Mouse (Mus musculus) thymus, postnatal 10 days (tissue): ENCODE results near the gene Cerk.
"Not testable (repeated sequence)": the region's sequence is repeated elsewhere in the genome, so short reads cannot be mapped to it uniquely, and the experiment has no call there.

Source experiments
- DNase-seq, 2 experiments: peaks; one replicate each; pipeline ENCODE4 v3.0.0; 2021; ENCODE audit warnings: low spot score in 2 of 2

Gene Cerk

DNA sequence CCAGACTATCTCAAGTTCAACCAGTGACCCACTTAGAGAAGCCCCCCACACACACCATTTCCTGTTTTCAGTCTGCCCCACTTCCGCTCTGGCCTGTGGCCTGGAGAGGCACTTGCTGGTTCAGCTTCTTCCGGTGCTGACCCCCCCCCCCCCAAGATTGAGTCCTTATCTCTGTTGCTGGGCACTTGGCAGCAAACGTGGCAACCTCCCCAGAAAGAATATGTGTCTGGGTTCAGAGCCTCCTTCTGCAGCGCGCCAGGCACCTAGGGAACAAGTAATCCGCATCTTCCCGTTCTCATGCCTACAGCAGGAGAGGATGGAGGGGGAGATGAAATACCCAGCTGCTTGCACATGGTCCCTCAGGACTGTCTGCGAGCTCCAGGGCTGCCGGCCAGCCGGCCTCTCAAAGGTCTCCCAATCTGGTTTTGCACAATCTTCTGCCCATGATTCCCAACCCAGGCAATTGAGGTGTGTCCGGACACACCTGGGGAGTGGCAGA, 4.0 kb downstream of the Cerk start:
- DNase-seq: peak; percentile 71 to 80

- not testable (repeated sequence) for DNase-seq
Measured at GRCm38 (mm10) chr15:86181321-86181720, 4.6 kb downstream of the Cerk start.

GRCm38 (mm10) chr15:86180427-86180826, 5.5 kb downstream of the Cerk start:
- DNase-seq: peak in 1 of 2 experiments; percentile 52

DNA sequence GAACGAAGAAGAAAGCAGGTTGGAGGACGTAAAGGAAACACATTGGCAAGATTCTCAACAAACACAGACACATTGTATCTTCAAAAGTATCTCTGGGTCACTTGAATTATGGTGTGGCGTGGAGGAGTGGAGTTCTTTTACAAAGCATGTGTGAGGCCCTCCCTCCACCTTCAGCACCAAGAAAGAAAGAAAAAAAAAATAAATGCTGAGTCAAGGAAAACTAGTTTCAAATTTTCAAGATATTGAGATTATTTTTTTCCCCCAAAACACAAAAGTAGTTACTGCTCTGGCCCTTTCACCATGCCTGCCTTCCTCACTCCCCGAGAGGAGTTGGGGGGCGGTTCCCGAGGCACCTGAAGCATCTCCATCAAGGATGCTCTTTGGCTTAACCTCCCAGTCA, 7.3 kb downstream of the Cerk start:
- no peak for DNase-seq

GRCm38 (mm10) chr15:86177703-86178251, 8.2 kb downstream of the Cerk start:
- DNase-seq: not testable (repeated sequence)

GRCm38 (mm10) chr15:86176771-86177702, 8.9 kb downstream of the Cerk start:
- no peak for DNase-seq

DNA sequence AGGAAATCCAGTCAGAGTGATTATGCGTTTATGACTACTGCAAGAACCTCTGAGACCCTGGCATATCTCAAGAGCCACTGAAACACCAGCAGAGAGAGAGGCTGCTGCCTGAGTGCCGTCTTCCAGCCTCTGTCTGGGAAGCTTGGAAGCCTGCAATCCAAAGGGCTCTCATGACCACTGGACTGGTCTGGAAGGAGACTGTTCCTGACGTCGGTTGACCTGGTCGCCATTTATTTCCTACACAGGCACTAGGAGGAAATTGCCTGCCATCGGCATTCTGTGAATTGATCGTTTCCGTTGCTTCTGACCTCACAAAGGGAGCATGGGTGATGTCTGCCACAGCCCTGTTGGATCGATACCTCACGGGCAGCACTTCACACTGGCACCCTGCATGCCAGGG, 9.8 kb downstream of the Cerk start:
- DNase-seq: no peak

DNA sequence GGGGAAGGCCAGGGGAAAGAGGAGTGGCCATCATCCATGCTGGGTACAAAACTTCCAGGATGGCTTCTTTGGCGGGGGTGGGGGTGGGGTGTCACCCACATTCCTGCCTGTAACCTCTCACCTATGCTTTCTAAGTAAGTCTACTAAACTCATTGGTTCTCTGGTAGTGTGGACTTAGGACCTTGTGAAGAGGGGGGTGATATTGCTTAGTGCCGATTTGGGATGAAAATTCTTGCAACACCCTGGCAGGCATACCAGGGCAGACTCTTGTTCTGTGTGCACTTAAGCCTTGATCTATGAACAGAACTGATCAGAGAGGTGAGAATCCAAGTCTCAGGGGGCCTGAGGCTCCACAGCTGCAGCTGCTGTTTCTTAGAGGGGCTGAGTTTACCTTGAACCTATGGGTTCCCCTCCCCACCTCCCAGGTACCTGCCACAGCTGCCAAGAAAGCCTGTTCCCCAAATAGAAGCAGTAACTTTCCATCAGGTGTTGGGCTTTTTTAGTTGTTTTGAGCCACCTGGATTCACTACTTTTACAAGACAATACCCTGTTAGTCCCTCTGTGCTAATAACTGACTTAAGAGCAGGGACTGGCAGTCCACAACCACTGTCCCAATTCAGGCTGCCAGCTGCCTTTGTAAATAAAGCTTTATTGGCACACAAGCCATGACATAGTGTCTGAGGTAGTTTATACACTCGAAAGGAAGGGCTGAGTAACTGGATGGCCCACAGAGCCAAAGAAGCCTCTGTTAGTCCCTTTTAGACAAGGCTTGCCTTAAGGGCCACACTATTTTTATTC, 10.5 kb downstream of the Cerk start:
- DNase-seq: no peak

DNA sequence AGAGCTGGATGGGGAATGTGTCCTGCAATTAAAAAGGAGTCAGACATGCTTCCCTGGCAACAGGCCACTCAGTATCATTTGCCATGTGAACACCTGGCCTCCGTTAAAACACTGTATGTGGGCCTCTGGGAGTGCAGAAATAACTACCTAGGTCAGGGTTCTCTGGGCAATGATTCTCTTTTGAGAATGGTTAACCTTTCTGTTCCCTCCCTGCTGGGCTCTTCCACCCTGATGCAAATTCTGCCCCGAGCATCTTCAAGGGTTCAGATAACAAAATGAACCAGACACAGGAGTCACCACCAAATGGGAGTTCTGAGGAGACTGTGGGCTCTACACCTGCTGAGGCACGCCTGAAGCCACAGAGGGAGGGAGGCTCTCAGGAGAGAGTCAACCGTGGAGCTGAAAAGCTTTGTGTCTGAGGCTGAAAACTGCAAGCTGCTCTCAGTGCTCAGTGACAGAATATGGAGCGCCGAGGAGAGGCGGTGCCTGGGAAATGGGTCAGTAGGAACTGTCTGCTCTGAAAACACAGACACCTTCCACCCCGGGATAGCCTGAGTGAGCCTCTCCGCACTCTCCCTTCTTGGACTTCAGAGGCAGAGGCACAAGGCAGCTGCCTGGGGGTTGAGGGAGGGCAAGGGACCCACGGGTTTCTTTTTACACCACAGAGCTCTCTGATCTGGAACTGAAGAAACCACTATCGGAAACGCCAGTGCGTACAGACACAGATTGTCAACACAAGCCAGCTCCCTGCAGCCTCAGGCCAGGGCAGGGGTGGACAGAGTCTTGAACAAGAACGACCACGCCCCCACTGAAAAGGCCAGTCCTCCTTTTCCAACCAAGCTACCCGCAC, 12.6 kb downstream of the Cerk start:
- DNase-seq: peak; percentile 66 to 70

DNA sequence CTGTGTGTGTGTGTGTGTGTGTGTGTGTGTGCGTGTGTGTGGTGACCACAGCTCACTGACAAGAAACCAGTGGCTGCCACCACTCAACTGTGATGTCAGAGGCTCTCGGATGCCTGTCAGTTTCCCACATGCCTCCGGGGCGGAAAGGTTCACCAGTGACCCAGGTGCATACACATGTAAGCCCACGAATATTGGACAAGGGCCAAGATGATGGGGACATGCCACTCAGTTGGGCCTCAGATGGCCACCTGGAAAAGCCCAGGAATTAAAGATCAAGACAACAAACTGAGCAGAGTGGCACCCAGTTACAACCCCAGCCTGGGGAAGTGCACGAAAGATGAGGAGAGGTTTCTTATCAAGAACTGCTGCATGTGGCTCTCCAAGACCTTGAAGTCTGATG, 13.4 kb downstream of the Cerk start:
- no peak for DNase-seq

- DNase-seq: no peak
Measured at GRCm38 (mm10) chr15:86172124-86172523, 13.8 kb downstream of the Cerk start.

GRCm38 (mm10) chr15:86171316-86171715, 14.6 kb downstream of the Cerk start:
- DNase-seq: peak; percentile 53 to 61

GRCm38 (mm10) chr15:86169817-86170110, 16.2 kb downstream of the Cerk start:
- no peak for DNase-seq

DNA sequence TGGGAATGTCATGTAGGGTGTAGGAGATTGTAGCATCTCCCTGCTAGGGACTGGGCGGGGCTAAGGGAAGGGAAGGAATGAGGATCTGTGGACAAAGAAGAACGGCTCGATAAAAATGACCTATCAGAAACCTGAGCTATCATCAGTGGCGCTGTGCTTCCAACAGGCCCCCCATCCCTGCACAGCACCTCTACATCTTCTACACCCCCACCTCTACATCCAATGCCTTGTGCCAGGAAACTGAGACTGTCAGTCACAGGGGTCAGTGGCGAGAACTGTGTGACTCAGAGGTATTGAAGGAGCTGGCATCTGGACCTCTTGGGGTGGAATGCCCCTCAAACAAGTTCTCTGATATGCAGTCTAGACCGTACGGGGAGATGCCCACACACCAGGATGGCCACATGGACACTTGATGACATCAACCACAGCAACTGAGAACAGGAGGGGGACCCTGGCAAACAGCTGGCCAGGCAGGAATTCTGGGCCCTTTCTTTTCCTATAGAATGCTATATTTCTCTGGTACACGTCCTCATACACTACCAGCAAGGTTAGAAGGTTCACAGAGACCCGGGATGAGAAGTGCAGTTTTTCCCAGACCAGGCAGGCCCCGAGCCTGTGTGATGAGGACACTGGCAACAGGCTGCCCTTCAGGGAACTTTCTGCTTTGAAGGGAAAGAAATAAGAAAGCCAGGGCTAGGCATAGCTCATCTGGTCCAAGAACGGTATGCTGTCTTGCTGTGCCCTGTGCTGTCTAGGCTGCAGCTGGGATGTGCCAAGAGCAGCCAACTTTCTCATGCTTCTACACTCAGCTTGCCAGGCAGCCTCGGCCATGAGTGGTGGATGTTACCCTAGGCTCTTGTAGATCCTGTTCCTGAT, 16.8 kb downstream of the Cerk start:
- DNase-seq: no peak

- peak in 1 of 2 experiments; percentile 39 for DNase-seq
Measured at GRCm38 (mm10) chr15:86168505-86168867, 17.5 kb downstream of the Cerk start.

DNA sequence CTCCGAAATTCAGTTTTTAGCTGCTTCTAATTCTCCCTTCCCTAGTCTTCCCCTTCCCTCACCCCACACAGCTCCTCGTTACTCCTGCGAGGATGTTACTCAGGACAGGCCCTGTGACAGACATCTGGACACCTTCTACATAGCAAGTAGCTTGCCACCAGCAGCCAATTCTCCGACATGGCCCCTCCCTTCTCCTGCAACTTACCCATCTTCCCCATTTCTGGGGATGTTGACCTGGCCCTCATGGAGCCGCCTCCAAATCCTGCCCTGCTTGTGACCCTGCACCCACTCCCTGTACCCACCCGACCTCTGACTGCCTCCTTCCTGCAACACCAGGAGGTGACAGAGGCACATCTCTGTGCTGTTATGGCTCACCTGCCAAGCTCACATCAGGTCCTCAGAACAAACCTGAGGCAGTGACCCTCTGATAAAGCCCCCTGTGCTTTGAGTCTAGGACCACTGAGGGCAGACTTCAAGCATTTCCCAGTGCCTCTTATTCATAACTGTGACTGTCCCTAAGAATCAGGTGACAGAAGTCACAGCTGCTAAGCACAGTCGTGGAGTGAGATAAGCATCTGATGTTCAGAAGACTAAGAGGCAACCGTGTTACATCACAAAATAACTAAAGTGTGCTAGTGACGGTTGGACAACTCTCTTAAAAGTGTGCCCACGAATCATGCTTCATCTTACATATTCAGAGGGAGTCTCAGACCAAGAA, 18.0 kb downstream of the Cerk start:
- DNase-seq: peak in 1 of 2 experiments; percentile 40

DNA sequence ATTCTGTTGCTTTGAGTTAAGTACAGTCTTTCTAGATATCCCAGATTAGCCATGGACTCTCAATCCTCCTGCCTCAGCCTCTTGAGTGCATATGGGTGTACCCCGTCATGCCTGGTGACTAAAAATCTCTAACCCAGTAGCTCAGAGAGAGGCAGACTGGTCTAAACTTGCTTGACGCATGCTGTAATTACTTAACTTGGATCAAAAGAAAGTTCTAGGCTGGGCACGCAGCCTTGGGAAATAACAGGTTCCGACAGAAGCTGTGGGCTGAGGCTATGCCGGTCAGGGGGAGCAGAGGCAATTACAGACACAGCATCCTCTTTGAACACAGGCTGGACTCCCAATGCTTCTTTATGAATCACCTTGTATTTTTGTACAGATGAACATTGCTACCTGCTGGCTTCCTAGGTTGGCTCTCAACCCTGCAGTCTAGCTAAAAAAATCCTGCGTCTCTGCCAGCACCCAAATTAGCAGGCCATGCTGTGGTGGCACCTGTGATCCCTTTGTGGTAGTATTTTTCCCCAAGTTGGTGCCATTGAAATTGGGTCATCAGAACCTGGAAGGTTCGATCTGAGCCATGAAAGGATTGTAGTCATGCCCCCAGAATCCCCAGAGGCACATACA, 18.8 kb downstream of the Cerk start:
- DNase-seq: no peak

GRCm38 (mm10) chr15:86165811-86166590, 19.9 kb downstream of the Cerk start:
- DNase-seq: no peak
